Mouse (Mus musculus) liver, postnatal 0 days (tissue): Measurements from ENCODE around the gene Ptms. TPM values are rescaled to one million over a fixed set of nuclear protein-coding genes. Genes with fewer than 3 reads are reported as not detected.

Experiments
- ATAC-seq: fragments of 200-750 bp; cut with Nextera tagmentation; 2 replicates; pipeline ENCODE4 v1.8.0; 2017; ENCODE audit warnings: mild to moderate bottlenecking, moderate library complexity
- DNase-seq: peaks from one replicate; pipeline ENCODE4 v3.0.0-alpha.2; 2016
- H3K27ac ChIP-seq: fragments of 300-500 bp; sonication (generic); 2 replicates; pipeline ENCODE4 v1.5.1; 2014; ENCODE audit warnings: antibody characterized with exemption, moderate library complexity, mild to moderate bottlenecking, low read depth
- H3K27me3 ChIP-seq: fragments of 300-500 bp; sonication (generic); 2 replicates; pipeline ENCODE4 v1.6.1; 2014; ENCODE audit warnings: low read length, control low read depth, mixed read lengths; ENCODE audit not compliant: insufficient read depth
- H3K36me3 ChIP-seq: fragments of 300-500 bp; sonication (generic); replicated peaks from 2 replicates; pipeline ENCODE4 v1.6.1; 2014; ENCODE audit warnings: mild to moderate bottlenecking, control low read depth, low read length, moderate library complexity, mixed read lengths; ENCODE audit not compliant: insufficient read depth
- H3K4me1 ChIP-seq: fragments of 300-500 bp; sonication (generic); 2 replicates; pipeline ENCODE4 v1.6.1; 2014; ENCODE audit warnings: antibody characterized with exemption, mild to moderate bottlenecking, control low read depth; ENCODE audit not compliant: insufficient read depth
- H3K4me2 ChIP-seq: fragments of 300-500 bp; sonication (generic); 2 replicates; pipeline ENCODE4 v1.6.1; 2014; ENCODE audit warnings: low read depth, mild to moderate bottlenecking, low read length, moderate library complexity, mixed read lengths
- H3K4me3 ChIP-seq: fragments of 300-500 bp; sonication (generic); 2 replicates; pipeline ENCODE4 v1.5.1; 2014; ENCODE audit warnings: low read depth, low read length
- H3K9ac ChIP-seq: fragments of 300-500 bp; sonication (generic); replicated peaks from 2 replicates; pipeline ENCODE4 v1.6.1; 2014; ENCODE audit warnings: mild to moderate bottlenecking, moderate library complexity
- H3K9me3 ChIP-seq: fragments of 300-500 bp; sonication (generic); 2 replicates; pipeline ENCODE4 v1.6.1; 2016; ENCODE audit warnings: mild to moderate bottlenecking, control low read depth, low read length, mixed read lengths
- CTCF ChIP-seq: sonication (generic); IDR thresholded peaks from 2 replicates; pipeline ENCODE4 v1.5.1; 2016; ENCODE audit warnings: antibody characterized with exemption, low read depth
- EP300 ChIP-seq: IDR thresholded peaks from 2 replicates; pipeline ENCODE4 v1.6.1; 2016; ENCODE audit warnings: antibody characterized with exemption, low read depth, mild to moderate bottlenecking
- WGBS: fragments of 180-500 bp; shearing (Covaris S2); extraction: QIAGEN DNeasy Blood & Tissue Kit; methylation state at CpG from one replicate; pipeline ENCODE4 v1.1.7; 2014; ENCODE audit not compliant: insufficient replicate concordance; 5-methylcytosine and 5-hydroxymethylcytosine counted together
- polyA plus RNA-seq: library from polyadenylated mRNA; unstranded; fragments of >200 nt; fragmentation: Nextera tagmentation; extraction: Ambion mirVana; gene quantifications from 2 replicates; pipeline ENCODE4 v1.2.1, GENCODE M21; 2015

The Ptms gene
- polyA plus RNA-seq, 1 experiment from 2014 or later, result 116 TPM

- no peak overlapping the region for H3K4me3 ChIP-seq
- H3K4me1 ChIP-seq, result no peaks in the 10 kb centered on the region
- no peaks in the 10 kb centered on the region for H3K9me3 ChIP-seq
- H3K4me2 ChIP-seq, result no peak overlapping the region
- DNase-seq (no peak), ATAC-seq (no peak)
- H3K27ac ChIP-seq, result no peak overlapping the region
- TF ChIP-seq CTCF (no peak), EP300 (no peak)
- 94% methylated on average over 1 of the region's 1 CpGs for WGBS
- H3K36me3 ChIP-seq, result peaks cover 13% of the 10 kb centered on the region; the same call in 1 of the 2 replicates
- H3K27me3 ChIP-seq, result no peaks in the 10 kb centered on the region
- H3K9ac ChIP-seq, result no peak overlapping the region
Observed at GRCm38 (mm10) chr6:124941679-124942078, 21.8 kb upstream of the Ptms start.

- Histone ChIP-seq H3K36me3 (peaks cover 40% of the 10 kb centered on the region), H3K4me2 (no peak overlapping the region), H3K27ac (no peak overlapping the region), H3K9ac (no peak overlapping the region), H3K27me3 (no peaks in the 10 kb centered on the region), H3K9me3 (no peaks in the 10 kb centered on the region), H3K4me1 (0 out of 2 replicates have a peak, but pooled peaks cover 4% of the 10 kb centered on the region), H3K4me3 (no peak overlapping the region)
- WGBS, result 88% methylated on average over 7 of the region's 7 CpGs
- DNase-seq, result no peak
- no peak for ATAC-seq
- TF ChIP-seq CTCF (no peak), EP300 (no peak)
Observed at GRCm38 (mm10) chr6:124938554-124938953, 18.7 kb upstream of the Ptms start.

- WGBS, result 78% methylated on average over 2 of the region's 2 CpGs
- Histone ChIP-seq H3K9me3 (no peaks in the 10 kb centered on the region), H3K9ac (no peak overlapping the region), H3K4me2 (no peak overlapping the region), H3K27me3 (no peaks in the 10 kb centered on the region), H3K36me3 (peaks cover 45% of the 10 kb centered on the region), H3K27ac (no peak overlapping the region), H3K4me3 (no peak overlapping the region), H3K4me1 (peaks cover 8% of the 10 kb centered on the region)
- TF ChIP-seq EP300 (no peak), CTCF (no peak)
- ATAC-seq (no peak), DNase-seq (no peak)
Observed at GRCm38 (mm10) chr6:124937493-124937892, 17.6 kb upstream of the Ptms start.

- Histone ChIP-seq H3K4me2 (no peak overlapping the region), H3K9ac (no peak overlapping the region), H3K4me1 (peaks cover 13% of the 10 kb centered on the region), H3K27ac (no peak overlapping the region), H3K27me3 (no peaks in the 10 kb centered on the region), H3K36me3 (peaks cover 45% of the 10 kb centered on the region), H3K9me3 (no peaks in the 10 kb centered on the region), H3K4me3 (no peak overlapping the region)
- TF ChIP-seq EP300 (no peak), CTCF (no peak)
- WGBS, result 67% methylated on average over 1 of the region's 1 CpGs
- ATAC-seq (no peak), DNase-seq (no peak)
Observed at GRCm38 (mm10) chr6:124936681-124937080, 16.8 kb upstream of the Ptms start.

GRCm38 (mm10) chr6:124934670-124935069 is 14.8 kb upstream of the Ptms start:
- Histone ChIP-seq H3K27ac (no peak overlapping the region), H3K27me3 (no peaks in the 10 kb centered on the region), H3K4me3 (no peak overlapping the region), H3K4me2 (no peak overlapping the region), H3K9me3 (no peaks in the 10 kb centered on the region), H3K4me1 (peaks cover 19% of the 10 kb centered on the region), H3K9ac (no peak overlapping the region), H3K36me3 (peaks cover 45% of the 10 kb centered on the region)
- TF ChIP-seq EP300, result no peak
- TF ChIP-seq CTCF, result no peak
- no peak for DNase-seq
- 89% methylated on average over 7 of the region's 7 CpGs for WGBS
- ATAC-seq, result no peak

- Histone ChIP-seq H3K9ac (no peak overlapping the region), H3K4me3 (no peak overlapping the region), H3K27ac (no peak overlapping the region), H3K36me3 (peaks cover 37% of the 10 kb centered on the region), H3K4me1 (peaks cover 19% of the 10 kb centered on the region), H3K4me2 (no peak overlapping the region), H3K9me3 (no peaks in the 10 kb centered on the region), H3K27me3 (no peaks in the 10 kb centered on the region)
- ATAC-seq (no peak), DNase-seq (no peak)
- 79% methylated on average over 3 of the region's 3 CpGs for WGBS
- TF ChIP-seq EP300, result no peak
- TF ChIP-seq CTCF, result no peak; the same call in 1 of the 2 replicates
Observed at GRCm38 (mm10) chr6:124933127-124933526, 13.2 kb upstream of the Ptms start.

- ATAC-seq, result no peak
- Histone ChIP-seq H3K9ac (peak overlapping the region; percentile 92), H3K4me3 (peak overlapping the region; percentile 96), H3K36me3 (peaks cover 35% of the 10 kb centered on the region), H3K27ac (peak overlapping the region; percentile 95), H3K4me1 (peaks cover 21% of the 10 kb centered on the region), H3K27me3 (no peaks in the 10 kb centered on the region), H3K9me3 (no peaks in the 10 kb centered on the region), H3K4me2 (peak overlapping the region; percentile 86)
- DNase-seq, result no peak
- TF ChIP-seq CTCF (no peak), EP300 (no peak)
- WGBS, result 66% methylated on average over 12 of the region's 12 CpGs
Observed at GRCm38 (mm10) chr6:124932314-124932695, 12.4 kb upstream of the Ptms start.
